Mouse (Mus musculus) heart, embryonic 10.5 days (tissue): ENCODE results near the gene Col20a1. TPM values are rescaled to one million over a fixed set of nuclear protein-coding genes. Genes with fewer than 3 reads are reported as not detected.

Experiments
- DNase-seq: peaks from one replicate; pipeline ENCODE4 v3.0.0-alpha.2; 2017; ENCODE audit warnings: low spot score
- H3K27ac ChIP-seq: fragments of 300-500 bp; sonication (generic); 2 replicates; pipeline ENCODE4 v1.5.1; 2016; ENCODE audit warnings: mild to moderate bottlenecking
- H3K27me3 ChIP-seq: fragments of 300-500 bp; sonication (generic); 2 replicates; pipeline ENCODE4 v1.6.1; 2016; ENCODE audit warnings: mild to moderate bottlenecking; ENCODE audit not compliant: poor library complexity, insufficient read depth, severe bottlenecking
- H3K36me3 ChIP-seq: fragments of 300-500 bp; sonication (generic); 2 replicates; pipeline ENCODE4 v1.6.1; 2016; ENCODE audit warnings: mild to moderate bottlenecking, moderate library complexity
- H3K4me1 ChIP-seq: fragments of 300-500 bp; sonication (generic); 2 replicates; pipeline ENCODE4 v1.6.1; 2016; ENCODE audit warnings: mild to moderate bottlenecking
- H3K4me3 ChIP-seq: fragments of 300-500 bp; sonication (generic); 2 replicates; pipeline ENCODE4 v1.5.1; 2016; ENCODE audit warnings: mild to moderate bottlenecking, moderate library complexity
- H3K9me3 ChIP-seq: fragments of 300-500 bp; sonication (generic); 2 replicates; pipeline ENCODE4 v1.6.1; 2016; ENCODE audit warnings: mild to moderate bottlenecking, moderate library complexity
- WGBS: fragments of 180-500 bp; shearing (Covaris S2); methylation state at CpG from one replicate; pipeline ENCODE4 v1.1.7; 2016; 5-methylcytosine and 5-hydroxymethylcytosine counted together
- polyA plus RNA-seq: library from polyadenylated mRNA; unstranded; fragments of >200 nt; fragmentation: Nextera tagmentation; extraction: Ambion mirVana; gene quantifications from 2 replicates; pipeline ENCODE4 v1.2.1, GENCODE M21; 2016

Gene Col20a1
- polyA plus RNA-seq, 1 experiment from 2014 or later = 0.20 TPM

- Histone ChIP-seq H3K4me1 (peaks cover 8% of the 10 kb centered on the region; the same call in 1 of the 2 replicates), H3K27me3 (peaks cover 77% of the 10 kb centered on the region), H3K4me3 (no peak overlapping the region), H3K36me3 (no peaks in the 10 kb centered on the region), H3K27ac (no peak overlapping the region), H3K9me3 (no peaks in the 10 kb centered on the region)
- 80% methylated on average over 9 of the region's 9 CpGs for WGBS
- no peak for DNase-seq
Measured at GRCm38 (mm10) chr2:181048986-181049385, 62.7 kb downstream of the Col20a1 start.

GRCm38 (mm10) chr2:181052171-181052570 is 65.8 kb downstream of the Col20a1 start:
- no peak for DNase-seq
- peaks cover 89% of the 10 kb centered on the region for H3K27me3 ChIP-seq

GRCm38 (mm10) chr2:181057341-181057740 is 71.0 kb downstream of the Col20a1 start:
- peaks cover 76% of the 10 kb centered on the region for H3K27me3 ChIP-seq
- no peak for DNase-seq

More at GRCm38 (mm10) chr2:181052171-181052570, 65.8 kb downstream of the Col20a1 start:
- H3K4me3 ChIP-seq = no peak overlapping the region
- H3K36me3 ChIP-seq = no peaks in the 10 kb centered on the region
- no peaks in the 10 kb centered on the region for H3K9me3 ChIP-seq
- WGBS = 84% methylated on average over 1 of the region's 1 CpGs
- H3K4me1 ChIP-seq = peaks cover 13% of the 10 kb centered on the region
- H3K27ac ChIP-seq = no peak overlapping the region

GRCm38 (mm10) chr2:181058193-181058592 is 71.9 kb downstream of the Col20a1 start:
- WGBS = 43% methylated on average over 3 of the region's 3 CpGs
- Histone ChIP-seq H3K4me1 (peaks cover 20% of the 10 kb centered on the region), H3K36me3 (no peaks in the 10 kb centered on the region), H3K27me3 (peaks cover 74% of the 10 kb centered on the region), H3K27ac (no peak overlapping the region), H3K9me3 (no peaks in the 10 kb centered on the region), H3K4me3 (no peak overlapping the region)
- no peak for DNase-seq

More at GRCm38 (mm10) chr2:181057341-181057740, 71.0 kb downstream of the Col20a1 start:
- H3K4me1 ChIP-seq = peaks cover 20% of the 10 kb centered on the region
- H3K9me3 ChIP-seq = no peaks in the 10 kb centered on the region
- no peaks in the 10 kb centered on the region for H3K36me3 ChIP-seq
- H3K27ac ChIP-seq = no peak overlapping the region
- H3K4me3 ChIP-seq = no peak overlapping the region
- 41% methylated on average over 8 of the region's 8 CpGs for WGBS

- H3K36me3 ChIP-seq = no peaks in the 10 kb centered on the region
- no peak overlapping the region for H3K4me3 ChIP-seq
- H3K4me1 ChIP-seq = peaks cover 20% of the 10 kb centered on the region
- H3K27ac ChIP-seq = no peak overlapping the region
- WGBS = 16% methylated on average over 5 of the region's 5 CpGs
- H3K27me3 ChIP-seq = peaks cover 65% of the 10 kb centered on the region
- H3K9me3 ChIP-seq = no peaks in the 10 kb centered on the region
- no peak for DNase-seq
Measured at GRCm38 (mm10) chr2:181060127-181060526, 73.8 kb downstream of the Col20a1 start.

GRCm38 (mm10) chr2:181065827-181066226 is 79.5 kb downstream of the Col20a1 start:
- no peaks in the 10 kb centered on the region for H3K9me3 ChIP-seq
- no peak for DNase-seq
- H3K27me3 ChIP-seq = peaks cover 28% of the 10 kb centered on the region
- H3K4me3 ChIP-seq = no peak overlapping the region
- no peaks in the 10 kb centered on the region for H3K36me3 ChIP-seq
- 58% methylated on average over 4 of the region's 4 CpGs for WGBS
- no peak overlapping the region for H3K27ac ChIP-seq
- no peaks in the 10 kb centered on the region for H3K4me1 ChIP-seq

Other genes with a start within 250 kb of the Col20a1 start
- 0.05 TPM in 1 of 2 replicates, not detected in the other for gene Bhlhe23, start 209.6 kb upstream of the Col20a1 start, polyA plus RNA-seq
- 42.3 and 43.9 TPM in 2 replicates for gene Ythdf1, start 65.6 kb upstream of the Col20a1 start, polyA plus RNA-seq
- 0.09 TPM in 1 of 2 replicates, not detected in the other for gene Birc7, start 57.5 kb upstream of the Col20a1 start, polyA plus RNA-seq
- 19.3 and 24.4 TPM in 2 replicates for gene Nkain4, start 31.8 kb upstream of the Col20a1 start, polyA plus RNA-seq
- gene Arfgap1, start 19.3 kb upstream of the Col20a1 start, polyA plus RNA-seq = 101 and 104 TPM in 2 replicates
- 0.17 and 1.3 TPM in 2 replicates for gene Chrna4, start 57.0 kb downstream of the Col20a1 start, polyA plus RNA-seq
- 0.07 and 0.50 TPM in 2 replicates for gene Kcnq2, start 148.8 kb downstream of the Col20a1 start, polyA plus RNA-seq
- gene Eef1a2, start 170.5 kb downstream of the Col20a1 start, polyA plus RNA-seq = 0.95 and 2.6 TPM in 2 replicates
- 172 and 240 TPM in 2 replicates for gene Ppdpf, start 200.7 kb downstream of the Col20a1 start, polyA plus RNA-seq
- gene Ptk6, start 216.3 kb downstream of the Col20a1 start, polyA plus RNA-seq = not detected in 2 replicates
- 0.11 and 0.79 TPM in 2 replicates for gene Srms, start 226.7 kb downstream of the Col20a1 start, polyA plus RNA-seq
- not detected in 2 replicates for gene Fndc11, start 233.5 kb downstream of the Col20a1 start, polyA plus RNA-seq